Mouse (Mus musculus) brain, embryonic 14.5 days (tissue): ENCODE measurements around the gene Kcnh5.

Experiments used
- CTCF ChIP-seq: fragments of 200-500 bp; IDR thresholded peaks from 2 replicates; pipeline ENCODE4 v1.5.1; 2012; ENCODE audit warnings: inconsistent platforms, mild to moderate bottlenecking, moderate library complexity, borderline replicate concordance; ENCODE audit not compliant: insufficient read depth, insufficient read length; ENCODE audit errors: extremely low read depth
- POLR2A ChIP-seq: fragments of 200-500 bp; IDR thresholded peaks from 2 replicates; pipeline ENCODE4 v1.6.1; 2012; ENCODE audit warnings: mild to moderate bottlenecking, inconsistent platforms, borderline replicate concordance; ENCODE audit not compliant: poor library complexity, insufficient read depth, insufficient read length, severe bottlenecking; ENCODE audit errors: extremely low read depth

DNA sequence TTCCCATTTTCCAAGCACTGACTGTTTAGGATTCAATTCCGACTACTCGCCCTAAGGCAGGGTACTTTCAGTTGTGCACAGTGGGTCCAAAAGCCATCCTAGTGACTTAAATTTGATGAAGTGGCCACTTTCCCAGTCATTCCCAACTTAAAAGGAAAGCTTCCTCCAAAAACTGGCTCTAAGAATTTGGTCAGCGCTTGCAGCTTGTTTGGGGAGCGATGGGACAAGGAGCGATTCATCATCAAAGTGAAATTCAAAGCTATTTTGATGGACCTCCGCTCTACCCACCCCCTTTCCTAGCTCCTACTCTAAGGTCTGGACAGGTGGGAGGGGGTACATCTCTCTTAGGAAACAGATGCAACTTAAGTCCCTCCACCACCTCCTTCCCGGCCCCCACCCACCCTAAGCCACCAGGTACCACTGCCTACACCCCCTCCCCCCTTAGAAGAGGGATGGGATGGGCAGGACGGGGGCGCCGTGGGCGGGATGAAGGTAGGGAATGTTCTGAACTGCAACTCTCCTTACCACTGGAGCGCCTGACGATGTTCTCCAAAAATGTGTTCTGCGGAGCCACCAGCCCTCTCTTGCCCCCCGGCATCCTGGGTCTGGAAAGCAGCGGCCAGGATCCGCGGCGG lies 1.1 kb downstream of the Kcnh5 start:
- no peak for TF ChIP-seq CTCF
- TF ChIP-seq POLR2A, result no peak
